Mouse (Mus musculus) ovary, adult 18-20 months (tissue): ENCODE data around the gene Zmynd8.

Experiments
- DNase-seq: peaks from one replicate; pipeline ENCODE4 v3.0.0; 2022; ENCODE audit warnings: low spot score, mixed read lengths

Zmynd8 gene

DNA sequence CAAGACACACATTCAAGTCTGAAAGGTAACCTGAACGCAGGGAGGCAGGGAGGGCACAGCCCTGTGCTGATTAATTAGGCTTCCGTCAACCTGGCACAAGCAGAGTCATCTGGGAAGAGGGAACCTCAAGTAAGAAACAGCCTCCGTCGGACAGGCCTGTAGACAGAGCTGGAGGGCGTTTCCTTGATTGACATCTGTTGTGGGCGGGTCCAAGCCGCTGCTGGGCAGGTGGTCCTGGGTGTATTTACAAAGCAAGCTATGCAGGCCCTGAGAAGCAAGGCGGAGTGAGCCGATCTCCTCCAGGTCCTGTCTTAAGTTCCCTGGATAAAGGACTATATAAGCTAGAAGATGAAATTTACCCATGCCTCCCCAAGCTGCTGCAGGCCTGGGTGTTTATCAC is 65.3 kb downstream of the Zmynd8 start:
- DNase-seq = no peak

GRCm38 (mm10) chr2:165832720-165833119 is 66.1 kb downstream of the Zmynd8 start:
- no peak for DNase-seq

DNA sequence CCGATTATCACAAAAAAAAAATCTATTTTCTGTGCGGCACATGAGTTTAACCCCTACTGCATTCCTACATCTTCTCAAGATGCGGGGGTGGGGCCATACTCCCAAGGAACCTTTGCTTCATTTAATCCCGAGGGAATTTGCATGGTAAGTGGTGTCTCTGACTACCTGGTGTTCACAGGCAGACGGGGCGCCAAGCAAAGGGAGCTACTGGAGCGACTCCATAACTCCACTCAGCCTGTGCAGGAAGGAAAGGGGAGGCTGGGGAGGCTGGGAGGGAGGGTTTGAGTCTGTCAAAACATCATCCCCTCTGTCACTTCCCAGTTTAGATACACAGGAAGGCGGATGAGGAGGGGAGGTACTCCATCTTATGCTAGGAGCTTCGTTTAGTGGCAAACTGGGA is 66.5 kb downstream of the Zmynd8 start:
- DNase-seq = no peak

GRCm38 (mm10) chr2:165831637-165832289 is 67.1 kb downstream of the Zmynd8 start:
- DNase-seq = no peak

- no peak for DNase-seq
Observed at GRCm38 (mm10) chr2:165828770-165829169, 70.0 kb downstream of the Zmynd8 start.

DNA sequence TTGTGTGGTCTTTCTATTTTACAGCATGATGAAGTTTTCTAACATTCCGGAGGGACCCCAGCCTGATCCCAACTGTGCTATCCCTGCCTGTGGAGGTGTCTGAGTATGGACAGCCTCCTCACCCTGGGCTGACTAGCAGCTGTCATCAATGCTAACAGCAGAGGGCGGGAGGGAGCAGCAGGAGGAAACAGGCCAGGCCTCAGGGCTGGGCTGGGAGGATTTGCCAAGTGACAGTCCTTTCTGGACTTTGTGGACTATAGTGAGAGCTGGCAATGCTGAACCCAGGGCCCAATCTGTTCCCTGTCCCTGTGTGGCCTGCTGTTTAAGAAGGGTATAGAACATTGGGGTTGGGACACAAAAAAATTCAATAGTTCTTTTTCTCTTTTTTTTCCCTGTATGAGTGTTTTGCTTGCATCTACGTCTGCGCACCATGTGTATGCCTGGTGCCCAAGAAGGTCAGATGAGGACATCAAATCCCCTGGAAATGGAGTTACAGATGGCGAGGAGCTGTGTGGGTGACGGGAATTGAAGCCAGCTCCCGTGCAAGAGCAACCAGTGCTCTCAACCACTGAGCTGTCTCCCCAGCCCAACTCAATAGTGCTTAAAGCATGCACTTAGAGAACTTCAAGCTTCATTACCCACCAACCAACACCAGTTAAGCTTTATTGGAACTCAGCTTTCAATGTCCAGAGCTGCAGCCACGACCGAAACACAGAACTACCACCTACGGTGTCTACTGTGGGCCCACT is 72.7 kb downstream of the Zmynd8 start:
- DNase-seq = peak; percentile 30

DNA sequence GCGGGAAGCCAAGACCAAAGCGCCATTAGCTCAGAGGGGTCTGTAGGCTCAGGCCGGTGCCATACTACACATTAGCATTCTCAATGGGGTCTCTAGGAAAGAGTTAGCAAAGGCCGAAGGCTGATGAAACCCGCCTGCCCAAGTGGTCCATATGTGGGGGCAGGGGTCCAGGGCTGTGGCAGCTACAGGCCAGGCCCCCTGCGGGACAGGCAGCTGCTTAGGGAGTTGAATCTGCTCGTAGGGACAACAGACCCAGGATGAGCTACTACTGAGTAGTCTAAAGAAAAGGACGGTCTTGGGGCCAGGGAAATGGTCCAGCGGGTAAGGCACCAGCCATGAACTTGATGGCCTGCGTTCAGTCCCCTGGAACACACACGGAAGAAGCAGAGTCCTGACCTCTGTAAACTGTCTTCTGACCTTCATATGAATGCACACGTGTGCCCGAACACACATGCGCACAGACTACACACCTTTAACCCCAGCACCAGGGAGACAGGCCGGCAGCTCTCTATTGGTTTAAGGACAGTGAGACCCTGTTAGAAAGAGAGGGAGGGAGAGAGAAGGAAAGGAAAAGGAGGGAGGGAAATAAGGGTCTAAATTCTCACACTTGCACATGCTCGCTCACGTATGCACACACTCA is 73.4 kb downstream of the Zmynd8 start:
- no peak for DNase-seq

DNA sequence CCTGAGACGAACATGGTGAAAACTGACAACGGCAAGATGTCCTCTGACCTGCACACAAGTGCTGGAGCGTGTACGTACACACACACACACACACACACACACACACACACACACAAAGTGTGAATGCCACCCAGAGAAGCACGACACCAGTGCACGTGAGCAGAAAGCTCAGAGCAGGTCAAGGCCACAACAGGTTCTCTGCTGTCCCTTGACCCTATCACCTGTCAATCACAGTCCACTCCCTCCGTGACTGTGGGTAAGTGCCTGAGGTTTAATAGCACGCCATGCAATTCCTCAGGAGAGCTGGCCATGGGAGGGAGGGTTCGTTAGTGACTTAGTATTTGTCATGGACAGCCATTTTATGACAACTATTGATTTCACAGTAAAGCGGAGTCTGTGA is 74.0 kb downstream of the Zmynd8 start:
- no peak for DNase-seq

DNA sequence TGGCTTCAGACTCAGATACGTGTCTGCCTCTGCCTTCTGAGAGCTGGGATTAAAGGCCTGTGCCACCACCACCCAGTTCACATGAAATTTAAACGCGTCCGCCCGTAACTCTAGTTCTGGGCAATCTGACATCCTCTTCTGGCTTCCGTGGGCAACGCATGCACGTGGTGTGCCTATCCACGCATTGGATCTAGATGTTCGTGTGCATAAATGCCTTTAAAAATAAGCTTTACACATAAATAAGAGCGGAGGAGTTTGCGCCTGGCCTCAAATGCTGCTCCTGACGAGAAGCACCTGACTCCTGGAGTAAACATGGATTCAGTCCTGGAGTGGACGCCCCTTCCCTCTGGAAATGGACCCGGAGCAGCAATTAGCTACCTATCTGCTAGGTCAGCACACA is 76.3 kb downstream of the Zmynd8 start:
- DNase-seq = no peak

DNA sequence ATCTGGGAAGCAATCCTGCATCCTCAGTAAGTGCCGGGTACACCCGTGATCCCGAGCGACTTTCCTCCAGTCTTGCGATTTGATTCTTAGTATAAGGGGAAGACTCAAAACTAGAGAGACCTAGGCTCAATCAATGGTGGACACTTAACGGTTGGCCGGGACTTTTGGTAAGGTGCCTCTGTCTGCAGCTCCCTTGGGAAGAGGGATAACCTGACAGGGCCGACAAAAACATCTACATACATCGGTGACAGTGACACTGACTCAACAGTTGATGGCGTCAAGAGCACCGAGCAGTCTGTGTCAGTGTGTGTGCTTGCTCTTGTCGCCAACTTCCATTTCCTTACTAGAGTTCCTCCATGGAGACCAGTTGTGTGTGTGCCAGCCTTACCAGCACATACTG is 77.1 kb downstream of the Zmynd8 start:
- no peak for DNase-seq

- DNase-seq = no peak
Observed at GRCm38 (mm10) chr2:165820504-165821095, 78.2 kb downstream of the Zmynd8 start.

DNA sequence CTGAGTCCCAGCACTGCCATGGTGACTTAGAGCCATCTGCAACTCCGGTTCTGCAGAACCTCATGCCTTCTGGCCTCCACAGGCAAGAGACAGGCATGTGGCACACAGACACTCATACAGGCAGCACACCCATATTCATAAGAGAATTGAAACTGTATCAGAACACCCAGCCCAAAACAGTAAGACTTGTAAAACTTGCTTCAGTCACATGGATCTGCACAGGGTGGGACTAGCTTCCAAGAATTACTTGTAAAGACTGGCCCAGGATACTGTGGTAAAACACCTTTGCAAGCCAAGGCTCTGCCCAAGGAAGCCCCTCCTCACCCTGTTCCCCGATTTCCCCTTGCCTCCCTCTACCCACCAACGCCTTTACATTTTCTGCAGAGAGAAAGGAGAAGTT is 78.7 kb downstream of the Zmynd8 start:
- no peak for DNase-seq

DNA sequence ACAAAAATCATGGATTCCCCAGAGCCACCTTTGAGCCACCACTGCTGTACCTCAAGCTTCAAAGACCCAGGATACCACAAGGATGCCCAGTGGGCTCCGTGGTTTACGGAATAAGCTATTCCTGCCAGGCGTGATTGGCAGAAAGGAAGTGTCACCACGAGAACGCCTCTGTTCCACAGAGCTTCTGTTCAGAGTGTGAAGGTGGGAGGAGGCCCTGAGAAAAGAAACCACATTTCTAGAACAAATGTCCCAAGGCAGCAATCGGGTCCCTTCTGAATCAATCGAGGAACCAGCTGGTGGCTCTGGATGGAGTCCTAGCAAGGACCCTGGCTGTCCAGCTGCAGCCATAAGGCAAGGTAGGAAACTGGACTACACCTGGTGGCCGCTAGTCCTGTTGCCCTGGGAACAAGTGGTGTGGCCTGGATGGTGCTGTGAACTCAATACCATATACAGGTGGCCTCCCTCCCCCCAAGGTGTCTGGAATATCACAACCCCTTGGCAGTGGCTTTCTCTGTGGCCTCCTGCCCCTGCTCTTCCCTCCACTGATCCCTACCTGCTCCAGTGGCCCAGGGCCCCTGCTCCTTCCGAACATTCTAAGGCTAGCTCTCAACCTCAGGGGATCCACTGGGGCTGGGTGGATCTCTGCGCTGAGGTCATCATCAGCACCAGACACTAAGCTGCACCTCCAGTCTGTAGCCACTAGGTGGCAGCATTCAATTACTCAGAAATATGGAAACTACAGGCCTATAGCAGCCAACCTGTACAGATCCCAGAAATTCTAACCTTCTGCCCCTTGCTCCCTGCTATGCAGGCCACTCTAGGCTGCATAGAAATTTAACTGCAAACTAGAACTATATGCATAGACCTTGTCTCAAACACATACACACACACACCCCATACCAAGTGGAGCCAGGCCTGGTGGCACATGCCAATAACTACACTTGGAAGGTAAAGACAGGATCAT is 79.5 kb downstream of the Zmynd8 start:
- no peak for DNase-seq

- no peak for DNase-seq
Observed at GRCm38 (mm10) chr2:165818570-165818969, 80.2 kb downstream of the Zmynd8 start.

DNA sequence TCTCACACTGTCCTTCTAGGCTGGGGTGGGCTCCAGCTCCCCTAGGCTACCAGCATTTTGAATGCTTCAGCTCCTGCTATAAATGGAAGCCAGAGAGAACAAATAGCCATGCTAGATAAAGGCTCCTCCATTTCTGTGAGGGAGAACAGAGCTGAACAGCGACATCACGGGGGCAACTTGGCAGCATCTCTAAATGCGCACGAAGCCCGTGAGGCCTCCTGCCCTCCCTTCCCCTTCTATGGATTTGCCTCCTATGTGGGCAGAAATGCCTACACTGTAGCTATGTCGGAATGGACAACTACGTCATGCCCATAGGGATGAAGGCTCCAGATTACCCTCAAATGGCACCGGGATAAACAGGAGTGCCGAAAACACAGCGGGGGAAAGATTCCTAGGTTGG is 81.4 kb downstream of the Zmynd8 start:
- no peak for DNase-seq

DNA sequence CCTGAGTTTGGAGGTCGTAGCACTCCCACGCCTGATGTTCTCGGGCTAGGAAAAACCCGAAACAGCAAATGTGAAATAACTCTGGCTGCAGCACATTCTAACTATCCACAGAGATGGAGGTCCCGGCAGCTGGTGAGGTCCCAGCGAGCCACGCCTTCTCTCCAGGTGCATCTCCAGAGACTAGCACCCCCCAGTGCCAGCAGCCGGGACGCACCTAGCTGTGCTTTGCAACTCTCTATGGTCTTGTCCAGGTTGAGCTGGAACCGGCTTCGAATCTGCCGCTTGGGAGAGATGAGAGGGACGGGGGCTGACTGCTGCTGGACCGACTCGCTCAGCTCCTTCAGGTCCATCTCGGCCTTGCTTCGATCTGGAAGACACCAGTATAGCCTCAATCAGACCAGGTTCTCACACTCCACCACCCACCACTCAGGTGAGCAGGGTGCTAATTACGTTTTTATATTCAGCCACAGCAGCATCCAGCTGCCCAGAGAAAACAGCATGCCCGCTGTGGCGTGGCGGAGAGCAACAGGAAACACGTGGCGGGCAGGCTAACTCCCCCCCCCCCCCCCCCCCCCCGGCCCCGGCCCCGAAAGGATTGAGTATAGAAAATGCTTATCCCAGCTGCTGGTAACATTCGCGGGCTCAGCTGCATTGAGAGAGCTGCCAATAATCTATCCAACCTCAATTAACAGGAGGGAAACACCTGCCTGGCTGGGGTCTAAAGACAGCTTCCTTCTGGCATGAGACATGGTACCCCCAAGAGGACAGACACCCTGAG is 83.5 kb downstream of the Zmynd8 start:
- no peak for DNase-seq

- DNase-seq = no peak
Observed at GRCm38 (mm10) chr2:165812889-165813288, 85.9 kb downstream of the Zmynd8 start.

DNA sequence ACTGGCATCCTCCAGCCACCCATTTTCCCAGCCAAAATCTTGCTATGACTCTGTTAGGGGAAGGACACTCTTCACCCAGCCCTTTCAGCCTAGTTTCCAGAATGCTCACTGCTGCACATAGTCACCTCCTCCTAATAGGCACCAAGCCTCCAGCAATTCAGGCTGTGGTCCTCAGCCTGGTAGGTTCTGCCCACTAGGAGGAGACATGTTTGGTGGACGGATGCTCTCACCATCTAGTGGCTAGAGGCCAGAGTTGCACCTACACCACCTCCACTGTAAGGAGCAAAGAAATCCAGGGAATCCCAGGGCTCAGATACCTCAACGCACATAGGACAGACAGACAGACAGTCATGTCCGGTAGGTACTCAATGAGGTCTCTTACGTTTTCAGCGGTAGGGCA is 87.3 kb downstream of the Zmynd8 start:
- DNase-seq = no peak

GRCm38 (mm10) chr2:165809901-165810477 is 88.8 kb downstream of the Zmynd8 start:
- DNase-seq = no peak

- no peak for DNase-seq
Observed at GRCm38 (mm10) chr2:165809091-165809490, 89.7 kb downstream of the Zmynd8 start.
